ENCODE assay signal across 12 mouse cellular contexts in the genomic region with DNA sequence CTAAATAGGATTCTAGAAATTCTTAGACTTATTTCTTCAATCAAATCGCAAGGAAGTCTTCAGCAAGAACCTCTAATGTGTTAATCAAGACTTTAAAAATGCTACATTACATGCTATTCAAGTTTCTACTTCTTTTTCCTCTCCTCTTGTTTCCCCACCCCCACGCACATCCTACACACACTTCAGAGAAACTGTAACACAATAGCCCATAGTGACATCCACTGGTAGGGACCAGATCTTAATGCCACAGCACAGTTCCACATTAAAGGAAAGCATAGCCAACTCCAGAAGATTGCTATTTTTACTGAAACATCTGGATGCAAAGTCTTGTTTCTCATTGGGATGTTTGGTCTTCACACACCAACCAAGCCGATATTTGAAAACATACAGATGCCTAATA. TPM values are rescaled to one million over a fixed set of nuclear protein-coding genes. Genes with fewer than 3 reads are reported as not detected.
A peak's percentile ranks its signal among the peaks of the same experiment; 100 is the strongest.
DNase-seq lines count a peak whose midpoint lies in the region; ATAC-seq and TF ChIP-seq lines count a peak whose summit lies in the region.
"Had no signal": no experiment of that assay in that cellular context is flagged by ENCODE, and none has a peak within 500 bp of the region (broad histone marks: within the 10 kb centered on the region; RNA-seq: fewer than 3 reads in every experiment).

No protein-coding gene starts in this region.

- H3K36me3 ChIP-seq in forebrain, embryonic 10.5 days (replicated peaks): peaks cover 7% of the 10 kb centered on the region
- H3K36me3 ChIP-seq in hindbrain, embryonic 15.5 days: no peaks in the 10 kb centered on the region
- H3K36me3 ChIP-seq in myocyte (ENCODE audit: control insufficient read depth, insufficient read depth): no peaks in the 10 kb centered on the region
- H3K36me3 ChIP-seq: limb, embryonic 15.5 days had no signal

- H3K4me1 ChIP-seq in cortical plate, adult 2 months (ENCODE audit: control insufficient read depth, insufficient read depth, low read length): no peaks in the 10 kb centered on the region
- H3K4me1 ChIP-seq in forebrain, embryonic 10.5 days: peaks cover 30% of the 10 kb centered on the region
- no peaks in the 10 kb centered on the region for H3K4me1 ChIP-seq in hindbrain, embryonic 15.5 days (replicated peaks)

- no peak for TF ChIP-seq CTCF in cortical plate, adult 2 months (IDR thresholded peaks at IDR 0.05; ENCODE audit: extremely low read depth, insufficient read depth, low read length)

- WGBS in forebrain, embryonic 10.5 days: 33% methylated on average over 3 of the region's 3 CpGs
- 35% methylated on average over 3 of the region's 3 CpGs for WGBS in hindbrain, embryonic 15.5 days

- H3K4me2 ChIP-seq in hindbrain, embryonic 15.5 days: peak overlapping the region; percentile 80
- peak overlapping the region; percentile 68 for H3K4me2 ChIP-seq in myocyte (ENCODE audit: low read depth)
- H3K4me2 ChIP-seq: heart, embryonic 11.5 days; limb, embryonic 15.5 days had no signal

- H3K9me3 ChIP-seq in forebrain, embryonic 10.5 days: 0 out of 2 replicates have a peak, but pooled peaks cover 4% of the 10 kb centered on the region
- no peaks in the 10 kb centered on the region for H3K9me3 ChIP-seq in hindbrain, embryonic 15.5 days
- H3K9me3 ChIP-seq: limb, embryonic 15.5 days had no signal

- no peak overlapping the region for H3ac ChIP-seq in myocyte (ENCODE audit: control insufficient read depth, insufficient read length)

- peaks cover 64% of the 10 kb centered on the region for H3K79me2 ChIP-seq in myocyte (ENCODE audit: control insufficient read depth, insufficient read depth)

- no peak overlapping the region for H3K27ac ChIP-seq in cortical plate, adult 2 months (ENCODE audit: insufficient read depth, low read length)
- no peak overlapping the region for H3K27ac ChIP-seq in forebrain, embryonic 10.5 days
- no peak overlapping the region for H3K27ac ChIP-seq in hindbrain, embryonic 15.5 days (replicated peaks)
- H3K27ac ChIP-seq: limb, embryonic 15.5 days had no signal

- no peak for DNase-seq in forebrain, embryonic 10.5 days (ENCODE audit: extremely low spot score, low spot score)
- no peak for DNase-seq in ovary, postnatal 10 days (ENCODE audit: low spot score)
- DNase-seq in kidney, postnatal 10 days: no peak
- DNase-seq in layer of hippocampus, adult 9-10 months (ENCODE audit: low spot score): no peak
- DNase-seq: layer of hippocampus, adult 9-11 months; thymus, postnatal 4 days had no signal

- peaks cover 76% of the 10 kb centered on the region for H3K27me3 ChIP-seq in forebrain, embryonic 10.5 days (ENCODE audit: poor library complexity, severe bottlenecking)
- no peaks in the 10 kb centered on the region for H3K27me3 ChIP-seq in hindbrain, embryonic 15.5 days
- no peaks in the 10 kb centered on the region for H3K27me3 ChIP-seq in myocyte (ENCODE audit: control insufficient read depth, insufficient read depth, insufficient read length)

- H3K4me3 ChIP-seq in cortical plate, adult 2 months (ENCODE audit: insufficient read depth, low read length): peak overlapping the region; percentile 6; the same call in 1 of the 2 replicates
- H3K4me3 ChIP-seq in forebrain, embryonic 10.5 days: peak overlapping the region; percentile 65
- peak overlapping the region; percentile 66 for H3K4me3 ChIP-seq in hindbrain, embryonic 15.5 days
- H3K4me3 ChIP-seq in myocyte: peak overlapping the region; percentile 65
- H3K4me3 ChIP-seq: limb, embryonic 15.5 days had no signal

- no peak for TF ChIP-seq POLR2A in cortical plate, adult 2 months (IDR thresholded peaks at IDR 0.05; ENCODE audit: extremely low read depth, insufficient read depth, low read length)
- no peak for TF ChIP-seq POLR2A in myocyte (IDR thresholded peaks at IDR 0.05; ENCODE audit: insufficient read length, low read depth)

- no peak for ATAC-seq in hindbrain, embryonic 15.5 days (ENCODE audit: low FRiP score, low read depth)
- ATAC-seq: activated CD4-positive, CD25-positive, alpha-beta regulatory T cell, adult 4 months had no signal

- no peak overlapping the region for H3K9ac ChIP-seq in hindbrain, embryonic 15.5 days
- H3K9ac ChIP-seq: limb, embryonic 15.5 days had no signal

TF ChIP-seq in myocyte, 11 proteins besides CTCF, POLR2A, EP300 and RAD21:
- no peak for TF ChIP-seq REST (IDR thresholded peaks at IDR 0.05; ENCODE audit: insufficient read depth, insufficient read length)
- TF ChIP-seq MYOG (IDR thresholded peaks at IDR 0.05; ENCODE audit: control insufficient read depth in 1 of 3, insufficient read depth in 1 of 3, insufficient read length in 2 of 3, low read depth in 2 of 3): no peak
- TF ChIP-seq CEBPB (IDR thresholded peaks at IDR 0.05; ENCODE audit: insufficient read depth, poor library complexity, severe bottlenecking): no peak
- TF ChIP-seq POLR2AphosphoS2 (IDR thresholded peaks at IDR 0.05; ENCODE audit: insufficient read length, low read depth): no peak
- TF ChIP-seq USF1 (IDR thresholded peaks at IDR 0.05; ENCODE audit: low read depth): no peak
- TF ChIP-seq SRF (IDR thresholded peaks at IDR 0.05; ENCODE audit: control insufficient read depth, insufficient read length, low read depth): no peak
- TF ChIP-seq E2F4 (IDR thresholded peaks at IDR 0.05; ENCODE audit: insufficient read depth): no peak
- TF ChIP-seq TCF12 (IDR thresholded peaks at IDR 0.05; ENCODE audit: insufficient read depth, poor library complexity, severe bottlenecking): no peak
- TF ChIP-seq TCF3 (IDR thresholded peaks at IDR 0.05; ENCODE audit: insufficient read length, low read depth): no peak
- no peak for TF ChIP-seq MAX (IDR thresholded peaks at IDR 0.05; ENCODE audit: low read depth)
- TF ChIP-seq MYOD1 (IDR thresholded peaks at IDR 0.05; ENCODE audit: control insufficient read depth in 1 of 3, insufficient read length in 2 of 3, low read depth in 2 of 3): no peak

RNA-seq across cellular contexts. Expression of gene Pcdh19, which starts 4.8 kb away (rescaled TPM):
- 10.9 and 11.4 TPM in 2 replicates for polyA plus RNA-seq in cortical plate, adult 2 months (2012; rRNA removed)
- polyA plus RNA-seq in forebrain, embryonic 10.5 days (2016; fragmentation: Nextera tagmentation; extraction: Ambion mirVana): 12.1 and 12.3 TPM in 2 replicates
- polyA plus RNA-seq in hindbrain, embryonic 15.5 days (2015; fragmentation: Nextera tagmentation; extraction: Ambion mirVana): 17.0 and 17.3 TPM in 2 replicates
- polyA plus RNA-seq in myocyte (2012; fragmentation: generic; extraction: Trizol): 9.7 TPM
- polyA plus RNA-seq: activated CD4-positive, CD25-positive, alpha-beta regulatory T cell, adult 4 months had no signal

Comparison
In these comparisons a context has a peak if more than half of its experiments do, and no peak if none do; other contexts are left out.
1. H3K4me3 ChIP-seq: peak in every context shown above with its lines; median percentile 66 in hindbrain, embryonic 15.5 days; 65 in forebrain, embryonic 10.5 days; 65 in myocyte; 6 in cortical plate, adult 2 months.